Mouse (Mus musculus) kidney, postnatal 4 days (tissue): ENCODE measurements at regions not wholly inside any gene's neighbourhood (a gene's known extent, or its start where the extent isn't known, plus 50 kb on each side); places are given as distances from the start of the nearest gene placed in this dataset.

Source experiments
- DNase-seq, 2 experiments: peaks; one replicate each; pipeline ENCODE4 v3.0.0; 2021; ENCODE audit warnings: mixed read lengths in 2 of 2

- DNase-seq = no peak
Measured at GRCm38 (mm10) chr1:90289732-90290215, 86.0 kb downstream of the Ackr3 start.

- DNase-seq = no peak
Measured at GRCm38 (mm10) chr1:90290428-90291197, 86.8 kb downstream of the Ackr3 start.

- no peak for DNase-seq
Measured at GRCm38 (mm10) chr1:90291256-90291655, 87.5 kb downstream of the Ackr3 start.

GRCm38 (mm10) chr1:90297751-90298150 lies 94.0 kb downstream of the Ackr3 start:
- no peak for DNase-seq

- DNase-seq = no peak
Measured at GRCm38 (mm10) chr1:90300229-90300628, 96.4 kb downstream of the Ackr3 start.

- DNase-seq = no peak
Measured at GRCm38 (mm10) chr1:90304331-90304730, 100.6 kb downstream of the Ackr3 start.

- no peak for DNase-seq
Measured at GRCm38 (mm10) chr1:90311016-90311415, 107.2 kb downstream of the Ackr3 start.

- DNase-seq = no peak
Measured at GRCm38 (mm10) chr1:90311649-90312442, 108.1 kb downstream of the Ackr3 start.

GRCm38 (mm10) chr1:90313750-90314359 lies 110.1 kb downstream of the Ackr3 start:
- DNase-seq = no peak

GRCm38 (mm10) chr1:90317902-90318301 lies 114.1 kb downstream of the Ackr3 start:
- DNase-seq = no peak

GRCm38 (mm10) chr1:90318502-90318901 lies 114.7 kb downstream of the Ackr3 start:
- DNase-seq = no peak

GRCm38 (mm10) chr1:90320518-90320917 lies 116.7 kb downstream of the Ackr3 start:
- no peak for DNase-seq

GRCm38 (mm10) chr1:90321501-90321900 lies 117.7 kb downstream of the Ackr3 start:
- DNase-seq = no peak

GRCm38 (mm10) chr1:90327237-90327636 lies 123.5 kb downstream of the Ackr3 start:
- DNase-seq = no peak

GRCm38 (mm10) chr1:90332531-90332930 lies 128.8 kb downstream of the Ackr3 start:
- DNase-seq = no peak

GRCm38 (mm10) chr1:90333676-90334430 lies 130.1 kb downstream of the Ackr3 start:
- DNase-seq = peak; percentile 59 to 70

- DNase-seq = peak; percentile 85 to 92
Measured at GRCm38 (mm10) chr1:90335001-90335747, 131.4 kb downstream of the Ackr3 start.

GRCm38 (mm10) chr1:90337876-90338316 lies 134.1 kb downstream of the Ackr3 start:
- DNase-seq = peak; percentile 22 to 25

- DNase-seq = no peak
Measured at GRCm38 (mm10) chr1:90342346-90342745, 138.6 kb downstream of the Ackr3 start.

- no peak for DNase-seq
Measured at GRCm38 (mm10) chr1:90343492-90343891, 139.7 kb downstream of the Ackr3 start.

GRCm38 (mm10) chr1:90347032-90347431 lies 143.3 kb downstream of the Ackr3 start:
- DNase-seq = no peak

- DNase-seq = no peak
Measured at GRCm38 (mm10) chr1:90349611-90350010, 145.8 kb downstream of the Ackr3 start.
